ENCODE assay signal across 11 mouse cellular contexts in genomic region chr11:53140196-53140595, GRCm38 (mm10).
"Had no signal": no experiment of that assay in that cellular context is flagged by ENCODE, and none has a peak within 500 bp of the region (broad histone marks: within the 10 kb centered on the region; RNA-seq: fewer than 3 reads in every experiment).

No protein-coding gene starts in this region.

- H3K4me1 ChIP-seq: limb, embryonic 13.5 days had no signal

- H3K27ac ChIP-seq: kidney, postnatal 0 days; limb, embryonic 13.5 days; liver, embryonic 14.5 days; midbrain, embryonic 12.5 days; neural tube, embryonic 15.5 days had no signal

- DNase-seq: kidney, adult 9 months; lung, adult 2 months; lung, postnatal 36 days; right cerebral cortex, adult 18-20 months; right cerebral cortex, postnatal 25 days had no signal

- H3K4me2 ChIP-seq: limb, embryonic 13.5 days; midbrain, embryonic 12.5 days; neural tube, embryonic 15.5 days had no signal

- H3K9me3 ChIP-seq: limb, embryonic 13.5 days; midbrain, embryonic 12.5 days; neural tube, embryonic 15.5 days had no signal

- H3K36me3 ChIP-seq: limb, embryonic 13.5 days; midbrain, embryonic 12.5 days; neural tube, embryonic 15.5 days had no signal

- H3K9ac ChIP-seq: limb, embryonic 13.5 days; liver, embryonic 14.5 days; midbrain, embryonic 12.5 days; neural tube, embryonic 15.5 days had no signal

- ATAC-seq: lung, postnatal 0 days had no signal

- H3K4me3 ChIP-seq: limb, embryonic 13.5 days; midbrain, embryonic 12.5 days; neural tube, embryonic 15.5 days had no signal

- H3K27me3 ChIP-seq: limb, embryonic 13.5 days; neural tube, embryonic 15.5 days had no signal
